Mouse (Mus musculus) left cerebral cortex, adult 11 months (tissue): ENCODE data around the gene Wdr54.

ENCODE experiments used
- DNase-seq: peaks from one replicate; pipeline ENCODE4 v3.0.0; 2022; ENCODE audit warnings: low spot score

Gene Wdr54

DNA sequence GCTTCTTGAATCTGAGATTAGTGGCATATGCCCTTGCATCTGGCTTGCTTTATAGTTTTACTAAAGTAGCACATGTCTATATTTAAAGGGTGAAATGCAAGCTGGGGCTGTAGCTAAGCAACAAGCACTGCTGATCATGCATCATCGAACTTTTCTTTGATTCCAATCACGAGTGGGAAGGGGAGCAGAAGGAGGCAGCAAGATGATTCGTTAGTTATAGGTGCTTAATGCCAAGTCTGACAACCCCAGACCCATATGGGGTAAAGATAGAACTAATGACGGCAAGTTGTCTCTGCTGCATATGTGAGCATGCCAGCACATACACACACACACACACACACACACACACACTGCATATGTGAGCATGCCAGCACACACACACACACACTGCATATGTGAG lies 52.0 kb downstream of the Wdr54 start:
- no peak for DNase-seq

DNA sequence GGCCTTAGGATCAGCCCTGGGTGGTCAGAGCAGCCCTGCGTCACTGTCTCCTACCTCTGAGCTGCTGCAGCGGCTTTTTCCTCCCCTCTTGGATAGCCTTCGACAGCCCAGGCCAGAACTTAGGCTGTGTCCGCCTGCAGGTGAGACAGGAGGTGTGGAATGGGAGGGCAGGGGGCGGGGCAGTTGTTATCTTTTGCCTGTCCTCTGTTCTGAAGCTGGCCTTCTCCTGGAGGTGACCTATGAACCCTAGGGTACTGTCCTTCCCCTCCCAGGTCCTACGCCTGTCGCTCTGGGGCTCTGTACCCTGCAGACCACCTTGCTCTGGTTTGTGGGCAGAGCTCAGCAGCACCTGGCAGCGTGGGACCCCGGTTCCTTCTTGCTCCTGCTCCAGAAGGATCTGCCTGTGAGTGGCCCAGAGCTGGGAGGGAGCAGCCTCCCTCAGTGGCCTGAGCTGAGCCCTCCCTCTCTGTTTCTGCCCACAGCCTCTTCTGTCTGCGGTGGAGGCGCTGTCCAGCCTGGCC lies 53.0 kb downstream of the Wdr54 start:
- DNase-seq: no peak

DNA sequence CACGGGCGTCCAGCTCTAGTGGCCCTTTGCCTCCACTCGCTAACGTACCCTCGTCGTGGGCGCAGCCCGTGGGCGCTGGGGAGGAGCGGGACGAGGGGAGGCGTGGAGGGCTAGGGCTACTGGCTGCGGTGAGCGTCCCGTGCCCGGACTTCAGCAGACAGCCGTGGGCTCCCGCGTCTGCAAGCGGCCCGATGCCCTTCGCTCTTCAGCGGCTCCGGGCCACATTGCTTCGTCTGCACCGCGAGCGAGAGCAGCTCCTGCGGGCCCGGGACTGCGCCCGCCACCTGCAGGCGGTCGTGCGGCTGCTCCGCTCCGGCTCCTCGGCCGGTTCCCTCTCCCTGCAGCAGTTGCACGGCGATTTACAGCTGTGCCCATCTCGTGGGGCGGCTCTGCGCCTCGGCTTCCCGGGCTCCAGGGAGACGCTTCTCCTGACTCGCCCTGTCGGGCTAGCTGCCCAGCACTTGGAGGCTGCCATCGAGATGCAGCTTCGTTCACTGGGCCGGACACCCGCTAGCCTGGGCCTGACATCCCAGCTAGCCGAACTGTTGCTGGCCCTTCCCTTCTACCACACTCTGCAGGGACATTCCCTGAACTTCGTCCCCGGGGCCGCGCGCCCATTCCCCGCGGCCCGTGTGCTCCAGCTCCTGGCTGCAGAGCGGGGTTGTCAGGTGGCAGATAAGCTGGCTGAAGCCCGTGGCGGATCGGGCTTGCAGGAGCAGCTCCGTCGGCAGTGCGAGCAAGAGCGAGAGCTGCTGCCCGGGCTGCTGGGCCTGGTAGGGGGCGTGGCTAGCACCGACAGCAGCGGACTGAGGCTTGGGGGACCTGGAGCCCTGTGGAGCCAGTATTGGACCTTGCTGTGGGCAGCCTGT lies 54.3 kb downstream of the Wdr54 start:
- no peak for DNase-seq

DNA sequence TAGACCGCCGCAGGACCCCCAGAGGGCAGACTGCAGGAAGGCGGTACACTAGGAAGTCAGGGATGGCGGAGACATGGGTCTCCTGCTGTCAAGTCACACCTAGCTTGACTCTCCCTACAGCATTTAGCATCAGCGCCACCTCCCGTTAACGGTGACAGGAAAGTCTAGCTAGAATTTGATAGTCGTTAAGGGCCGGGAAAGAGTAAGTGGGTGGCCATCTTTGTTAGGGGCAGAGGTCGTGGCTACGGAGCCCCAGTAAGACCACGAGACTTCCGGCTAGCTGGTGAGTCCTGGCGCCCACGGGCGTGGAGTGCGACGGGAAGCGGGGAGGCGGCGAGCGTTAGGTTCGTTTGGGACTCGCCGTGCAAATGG lies 54.9 kb downstream of the Wdr54 start, which contains the start of the genes Ccdc142 and Gm42688:
Ccdc142 (plus strand) TSS at position 286 of the 372 bp plus-strand sequence.
Gm42688 (plus strand) TSS at position 302 of the 372 bp plus-strand sequence.
- peak; percentile 89 for DNase-seq
